In genomic region chr2:90904076-90904855, GRCm38 (mm10) we compare ENCODE assay signal across 8 mouse cellular contexts. TPM values are rescaled to one million over a fixed set of nuclear protein-coding genes. Genes with fewer than 3 reads are reported as not detected.
DNase-seq lines count a peak whose midpoint lies in the region; ATAC-seq and TF ChIP-seq lines count a peak whose summit lies in the region.

TSS of gene Kbtbd4 (plus strand) at chr2:90904740.
TSS of gene Ndufs3 (minus strand) at chr2:90904827.

- H3K9me3 ChIP-seq in hindbrain, embryonic 13.5 days = no peaks in the 10 kb centered on the region

- DNase-seq in Patski (ENCODE audit: low read depth, low spot score) = no peak
- peak; percentile 93 for DNase-seq in cerebellum, postnatal 14 days
- DNase-seq in frontal cortex, postnatal 14 days (ENCODE audit: low spot score in 2 of 2) = peak; percentile 80 to 84
- peak; percentile 86 to 87 for DNase-seq in layer of hippocampus, postnatal 36 days
- DNase-seq in lung, postnatal 4 days = peak; percentile 92
- DNase-seq in retina, postnatal 7 days (ENCODE audit: low read depth, low spot score) = peak; percentile 90
- DNase-seq in urinary bladder, adult 2 months (ENCODE audit: low spot score) = peak; percentile 80

- peak within 1 kb of the TSS; percentile 97 for H3K27ac ChIP-seq in hindbrain, embryonic 13.5 days

- WGBS in hindbrain, embryonic 13.5 days = under 1% methylated on average over 42 of the region's 43 CpGs

- H3K4me3 ChIP-seq in hindbrain, embryonic 13.5 days = peak within 1 kb of the TSS; percentile 90

- peaks cover 40% of the 10 kb centered on the region for H3K4me1 ChIP-seq in hindbrain, embryonic 13.5 days (replicated peaks)

- peak within 1 kb of the TSS; percentile 83 for H3K4me2 ChIP-seq in hindbrain, embryonic 13.5 days

- in situ Hi-C loops in Patski (cut with MboI; ENCODE audit: low pct_unique_long_range_greater_than_20kb) = no loop called here

- POLR2A ChIA-PET in Patski (lab: Charles Lee) = interaction anchor here (0.7 to 1.0 kb wide), 3 partner anchors 10 to 34 kb away, joined by 3 to 5 read pairs (median 3); no protein-coding TSS in a partner anchor

- CTCF ChIA-PET in Patski (lab: Charles Lee) = interaction anchor here (1.2 kb wide), 1 partner anchor 10 kb away, joined by 5 read pairs; no protein-coding TSS in a partner anchor

- ATAC-seq in Patski = peak; percentile 74
- ATAC-seq in hindbrain, embryonic 13.5 days (ENCODE audit: low FRiP score) = peak; percentile 92

- peaks cover 45% of the 10 kb centered on the region for H3K36me3 ChIP-seq in hindbrain, embryonic 13.5 days

- H3K27me3 ChIP-seq in Patski = no peaks in the 10 kb centered on the region
- no peaks in the 10 kb centered on the region for H3K27me3 ChIP-seq in hindbrain, embryonic 13.5 days

- H3K9ac ChIP-seq in hindbrain, embryonic 13.5 days = peak within 1 kb of the TSS; percentile 91

- TF ChIP-seq CTCF in Patski (IDR thresholded peaks at IDR 0.05) = no peak

RNA-seq across cellular contexts. Expression of gene Kbtbd4, which starts in this region (rescaled TPM):
- polyA plus RNA-seq in Patski (2021) = 33.0 TPM
- polyA plus RNA-seq in hindbrain, embryonic 13.5 days (2015; fragmentation: Nextera tagmentation; extraction: Ambion mirVana) = 56.2 and 61.6 TPM in 2 replicates
- total RNA-seq in layer of hippocampus, postnatal 36 days (2021) = 10 to 100 TPM; 34.0 to 44.0 TPM
- 15.5 and 17.9 TPM in 2 replicates for polyA plus RNA-seq in urinary bladder, adult 2 months (2012; rRNA removed)

RNA-seq across cellular contexts. Expression of gene Ndufs3, which starts in this region (rescaled TPM):
- polyA plus RNA-seq in Patski (2021) = 216 TPM
- polyA plus RNA-seq in hindbrain, embryonic 13.5 days (2015; fragmentation: Nextera tagmentation; extraction: Ambion mirVana) = 212 and 215 TPM in 2 replicates
- total RNA-seq in layer of hippocampus, postnatal 36 days (2021) = 100 to 1,000 TPM; 228 to 253 TPM
- 153 and 162 TPM in 2 replicates for polyA plus RNA-seq in urinary bladder, adult 2 months (2012; rRNA removed)
